Mouse (Mus musculus) monocyte, adult 5-6 weeks (primary cell): Measurements from ENCODE around the gene Ufsp1. TPM values are rescaled to one million over a fixed set of nuclear protein-coding genes. Genes with fewer than 3 reads are reported as not detected.

ENCODE experiments used
- ATAC-seq: fragments of 153-309, 156-312 bp; replicated peaks from 2 replicates; pipeline ENCODE4 v1.8.0; 2017; ENCODE audit warnings: mild to moderate bottlenecking; ENCODE audit not compliant: low TSS enrichment, insufficient number of reproducible peaks, severe bottlenecking, poor library complexity, low FRiP score
- total RNA-seq: library from RNA; stranded (forward); fragments of 200-1000, 200-491, 200-594 nt; gene quantifications from 3 replicates; pipeline ENCODE4 v1.2.3, GENCODE M21; 2017

The Ufsp1 gene
- total RNA-seq, 1 experiment from 2014 or later, result 1.2 TPM

DNA sequence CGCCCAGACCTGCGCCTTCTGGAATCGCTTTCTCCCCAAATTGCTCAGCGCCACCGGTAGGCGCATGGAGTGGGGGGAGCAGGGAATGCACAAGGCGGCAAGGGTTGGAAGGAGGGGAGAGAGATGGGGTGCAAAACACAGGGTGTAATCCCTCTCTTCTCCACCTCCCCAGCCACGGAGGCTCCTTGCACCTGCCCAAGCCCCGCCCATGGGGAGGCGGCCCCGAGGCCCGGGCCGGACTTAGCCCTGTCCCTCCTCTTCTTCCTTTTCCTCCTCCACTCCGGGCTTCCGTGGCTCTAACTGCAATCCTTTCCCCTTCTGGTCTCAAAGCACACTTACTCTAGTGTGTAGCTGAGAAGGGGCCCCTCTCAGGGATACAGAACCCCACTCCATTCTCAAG, 1.1 kb upstream of the Ufsp1 start:
- peak; percentile 36 for ATAC-seq

DNA sequence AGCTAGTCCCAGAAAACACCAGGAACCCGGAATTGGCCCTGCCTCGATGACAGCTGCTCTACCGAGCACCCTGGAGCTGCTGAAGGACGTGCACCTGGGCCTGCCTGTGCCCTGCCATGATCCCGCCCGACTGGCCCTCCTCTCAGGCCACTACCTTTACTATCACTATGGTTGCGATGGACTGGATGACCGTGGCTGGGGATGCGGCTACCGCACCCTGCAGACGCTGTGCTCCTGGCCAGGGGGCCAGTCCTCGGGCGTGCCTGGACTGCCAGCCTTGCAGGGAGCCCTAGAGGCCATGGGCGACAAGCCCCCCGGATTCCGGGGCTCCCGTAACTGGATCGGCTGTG, 290 bp downstream of the Ufsp1 start:
- ATAC-seq, result no peak

DNA sequence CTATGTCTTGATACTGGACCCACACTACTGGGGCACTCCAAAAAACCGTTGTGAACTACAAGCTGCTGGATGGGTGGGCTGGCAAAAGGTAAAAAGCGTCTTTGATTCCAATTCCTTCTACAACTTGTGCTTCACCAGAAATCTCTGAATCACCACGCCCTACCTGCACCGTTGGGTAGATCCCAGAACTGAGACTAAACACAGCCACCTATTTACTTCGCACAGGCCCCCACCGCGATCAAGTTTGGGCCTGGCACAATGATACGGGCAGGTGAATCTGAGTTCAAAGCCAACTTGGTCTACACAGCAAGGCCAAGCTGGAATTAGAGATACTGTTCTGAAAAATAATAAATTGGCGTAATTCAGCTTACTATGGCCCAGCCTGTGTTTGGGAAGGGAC, 867 bp downstream of the Ufsp1 start:
- ATAC-seq, result no peak

DNA sequence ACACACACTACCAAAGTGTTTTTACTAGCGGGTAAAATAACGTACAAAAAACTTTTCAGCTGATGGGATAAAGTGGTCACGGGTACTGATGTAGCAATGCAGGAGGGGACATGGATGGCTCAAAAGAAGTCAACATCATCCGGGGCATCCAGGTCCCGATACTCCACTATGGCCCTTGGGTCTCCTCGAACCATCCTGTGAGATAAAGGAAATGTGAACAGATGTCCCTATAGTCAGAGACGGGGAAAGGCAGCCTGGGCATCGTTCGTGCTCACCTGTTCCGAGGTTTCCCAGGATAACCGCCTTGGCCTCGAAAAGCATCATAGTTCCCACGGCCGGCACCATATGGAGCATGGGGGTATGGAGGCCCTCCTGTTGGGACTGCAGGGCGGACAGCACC, 1.3 kb downstream of the Ufsp1 start:
- ATAC-seq, result no peak

DNA sequence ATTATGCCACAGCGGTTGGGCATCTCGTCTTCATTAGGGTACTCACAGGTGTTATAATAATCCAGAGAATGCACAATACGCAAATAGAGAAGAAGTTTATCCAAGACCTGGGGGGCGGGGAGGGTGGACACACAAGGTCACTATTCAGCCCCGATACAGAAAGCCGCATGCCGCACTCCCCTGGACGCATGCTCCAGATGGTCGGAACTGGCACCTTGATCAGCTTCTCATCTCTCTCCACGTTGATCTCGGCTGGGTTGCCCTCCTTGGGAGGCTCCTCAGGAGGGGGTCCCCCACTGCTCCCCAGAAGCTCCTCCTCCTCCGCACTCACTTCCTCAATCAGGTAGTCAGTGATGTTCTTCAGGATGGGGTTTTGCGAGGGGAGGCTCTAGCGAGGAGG, 2.7 kb downstream of the Ufsp1 start:
- no peak for ATAC-seq

DNA sequence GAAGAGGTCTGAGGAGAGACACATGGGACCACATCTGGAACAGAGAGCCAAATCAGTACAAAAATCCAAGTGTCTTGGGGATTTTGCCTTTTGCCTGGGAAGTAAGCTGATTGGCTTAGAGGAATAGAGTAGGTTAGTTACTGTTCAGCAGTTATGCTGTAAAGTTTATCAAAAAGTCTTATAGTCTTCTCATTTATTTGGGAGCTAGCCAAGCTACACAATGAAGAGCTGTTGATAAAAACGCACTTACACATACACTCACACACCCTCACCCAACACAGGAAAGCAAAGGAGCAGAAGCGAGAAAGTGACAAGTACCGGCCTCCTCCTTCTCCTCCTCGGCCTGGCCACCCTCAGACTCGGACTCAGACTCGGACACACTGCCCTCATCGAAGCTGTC, 4.8 kb downstream of the Ufsp1 start:
- no peak for ATAC-seq

DNA sequence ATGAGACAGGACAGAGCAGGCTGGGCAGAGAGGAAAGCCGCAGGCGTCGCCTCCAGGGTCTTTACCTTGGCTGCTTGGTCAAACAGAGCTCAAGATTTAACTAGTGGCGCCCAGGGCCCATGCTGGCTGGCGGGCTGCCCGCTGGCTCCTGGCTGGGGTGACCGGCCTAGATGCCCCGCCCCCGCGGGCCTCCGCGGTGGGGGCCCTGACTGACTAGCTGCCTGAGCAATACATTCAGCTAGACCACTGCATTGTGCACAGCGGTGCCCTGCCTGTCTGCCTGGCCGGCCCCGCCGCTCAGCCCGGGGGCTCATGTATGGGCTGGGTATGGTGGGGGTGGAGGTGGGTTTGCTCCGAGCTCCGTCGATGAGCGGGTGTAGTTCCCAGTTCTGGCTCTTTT, 6.8 kb downstream of the Ufsp1 start:
- no peak for ATAC-seq

DNA sequence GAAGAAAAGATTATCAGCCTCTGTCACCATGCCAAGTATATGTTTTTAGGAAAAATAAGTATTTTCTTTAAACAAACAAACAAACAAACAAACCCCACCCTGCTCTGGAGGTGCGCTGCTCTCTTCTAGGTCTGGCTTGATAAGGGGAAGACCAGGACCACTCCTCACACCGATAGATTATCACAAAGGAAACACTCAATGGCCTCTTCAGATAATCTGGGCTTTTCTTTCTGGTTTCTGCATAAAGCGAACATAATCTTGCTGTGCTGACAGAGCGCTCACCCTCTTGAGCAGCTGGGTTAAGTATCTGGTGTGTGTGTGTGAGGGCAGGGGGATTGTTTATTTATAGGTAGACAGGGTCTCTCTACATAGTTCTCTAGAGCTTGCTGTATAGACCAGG, 9.2 kb downstream of the Ufsp1 start:
- no peak for ATAC-seq

DNA sequence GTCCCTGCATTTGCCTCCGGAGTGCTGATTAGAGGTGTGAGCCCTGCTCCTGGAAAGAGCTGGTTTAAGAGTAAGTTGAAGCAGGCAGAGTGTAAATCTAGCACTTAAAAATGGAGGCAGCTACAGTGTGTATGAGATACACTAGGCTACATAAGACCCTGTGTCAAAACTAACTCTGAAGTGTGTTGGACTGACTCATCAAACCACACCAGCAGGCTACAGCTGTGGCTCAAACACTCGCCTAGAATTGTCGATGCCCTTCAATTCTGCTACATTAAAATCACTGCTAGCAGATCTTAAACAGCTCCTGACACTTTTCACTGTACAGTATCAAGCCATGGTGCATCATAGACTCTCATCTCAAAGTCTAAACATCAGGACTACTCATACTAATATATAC, 9.7 kb downstream of the Ufsp1 start:
- ATAC-seq, result no peak

DNA sequence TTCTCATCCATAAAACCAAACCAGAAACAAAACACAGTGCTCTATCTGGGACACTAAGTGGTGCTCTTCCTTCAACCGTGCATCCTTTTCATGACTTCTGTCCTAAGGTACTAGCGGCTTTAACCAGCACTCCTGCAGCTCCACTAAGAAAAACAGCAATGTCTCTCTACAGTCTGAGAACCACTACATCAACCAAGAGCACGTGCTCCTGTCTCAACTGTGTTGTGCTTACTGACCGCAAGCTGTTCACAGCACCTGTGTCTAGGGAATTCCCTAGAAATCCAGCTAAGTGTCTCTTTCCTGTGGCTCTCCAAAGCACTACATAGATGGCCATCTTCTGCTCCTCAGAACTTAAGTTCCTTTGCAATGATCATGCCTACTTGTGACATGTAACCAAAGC, 10.4 kb downstream of the Ufsp1 start:
- no peak for ATAC-seq

DNA sequence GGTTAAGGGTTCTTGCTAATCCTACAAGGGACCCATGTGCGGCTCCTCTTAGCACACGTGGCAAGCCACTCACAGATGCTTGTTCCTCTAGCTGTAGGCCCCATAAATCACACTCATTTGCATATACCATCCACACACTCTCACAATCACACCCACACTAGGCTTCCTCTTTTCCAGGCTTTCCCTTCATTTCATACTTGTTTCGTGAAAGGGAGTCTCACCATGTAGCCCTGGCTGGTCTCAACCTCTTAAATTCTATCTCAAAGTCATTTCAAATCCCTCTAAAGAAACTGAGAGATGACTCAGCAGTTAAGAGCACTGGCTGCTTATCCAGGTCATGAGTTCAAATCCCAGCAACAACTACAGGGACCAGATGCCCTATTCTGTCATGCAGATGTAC, 11.4 kb downstream of the Ufsp1 start:
- ATAC-seq, result 0 out of 2 replicates have a peak, but pooled peaks have one; percentile 23

DNA sequence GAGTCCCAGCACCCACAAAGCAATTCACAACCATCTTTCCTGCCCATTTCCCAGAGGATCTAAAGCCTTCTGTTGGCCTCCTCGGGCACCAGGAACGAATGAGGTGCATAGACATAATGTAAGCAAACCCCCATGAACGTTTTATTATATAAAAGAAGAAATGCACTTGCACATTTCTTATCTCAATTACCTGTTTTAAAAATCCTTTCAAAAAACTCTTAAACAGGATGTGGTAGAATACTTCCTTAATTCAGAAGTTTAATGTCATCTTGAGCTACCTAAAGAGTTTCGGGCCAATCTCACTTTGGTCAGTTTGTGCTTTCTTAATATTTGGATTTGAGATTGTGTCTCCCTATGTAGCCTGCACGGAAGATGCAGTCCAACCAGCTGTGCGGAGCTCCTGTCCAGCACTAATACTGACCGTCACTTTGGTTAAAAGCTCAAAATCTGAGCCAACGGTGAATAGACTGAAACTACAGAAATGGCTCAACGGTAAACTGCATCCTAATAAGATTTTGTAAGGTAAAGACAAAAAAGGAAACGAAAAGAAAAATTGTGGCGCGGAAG, 12.1 kb downstream of the Ufsp1 start:
- no peak for ATAC-seq

DNA sequence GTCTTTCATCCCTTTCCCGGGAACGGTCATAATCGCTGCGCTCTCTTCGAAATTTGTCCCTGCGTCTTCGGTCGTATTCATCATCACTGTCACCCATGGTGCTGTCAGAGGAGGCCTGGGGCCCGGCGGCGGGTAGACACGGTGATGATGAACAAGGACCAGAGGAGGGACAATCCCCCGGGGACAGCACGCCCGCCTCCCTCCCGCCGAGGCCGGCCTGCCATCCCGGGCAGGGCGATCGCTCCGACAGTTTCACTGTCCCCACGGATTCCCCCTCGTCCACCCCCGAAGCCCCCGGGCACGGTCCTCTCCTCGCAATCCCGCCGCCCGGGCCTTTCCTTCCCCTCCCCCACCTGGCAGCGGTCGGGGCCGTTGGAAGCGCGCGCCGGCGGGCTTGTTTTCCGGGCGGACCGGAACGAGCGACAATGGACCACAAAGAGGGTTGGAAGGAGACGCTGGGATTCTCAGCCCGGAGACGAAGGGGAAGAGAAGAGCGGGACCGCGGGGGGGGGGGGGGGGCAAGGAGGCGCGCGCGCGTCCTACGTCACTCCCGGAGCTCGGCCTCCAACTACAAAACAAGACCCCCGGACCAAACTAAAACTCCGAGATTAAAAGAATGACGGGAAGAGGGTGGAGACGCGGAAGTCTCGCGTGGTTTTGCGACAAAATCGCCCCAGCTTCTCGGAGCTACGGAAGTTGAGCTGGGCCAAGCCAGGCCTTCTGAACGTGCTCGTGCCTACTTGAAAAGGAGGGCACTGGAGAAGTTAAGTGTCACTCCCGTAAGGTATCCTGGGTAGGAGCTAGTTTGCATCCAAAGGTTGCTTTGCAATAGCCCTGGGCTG, 12.9 kb downstream of the Ufsp1 start, which contains the start of gene Srrt:
Gene Srrt, minus strand, starts transcription at position 604 of the 842 bp plus-strand sequence.
- peak; percentile 84 for ATAC-seq

DNA sequence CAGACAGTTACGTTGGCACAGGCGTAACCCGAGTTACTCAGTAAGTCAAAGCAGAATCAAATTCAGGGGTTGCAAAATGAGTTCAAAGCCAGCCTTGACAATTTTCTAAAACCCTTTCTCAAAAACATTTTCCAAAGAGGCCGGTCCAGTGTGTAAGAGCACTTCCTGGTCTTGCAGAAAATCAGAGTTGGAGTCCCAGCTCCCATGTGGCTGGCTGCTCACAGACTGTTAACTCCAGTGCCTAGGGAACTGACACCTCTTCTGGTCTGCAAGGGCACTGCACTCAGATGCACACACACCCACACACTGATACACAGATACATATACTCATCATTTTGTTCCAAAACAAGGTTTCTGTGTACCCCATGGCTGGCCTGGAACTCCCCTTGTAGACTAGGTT, 13.9 kb downstream of the Ufsp1 start:
- ATAC-seq, result no peak

DNA sequence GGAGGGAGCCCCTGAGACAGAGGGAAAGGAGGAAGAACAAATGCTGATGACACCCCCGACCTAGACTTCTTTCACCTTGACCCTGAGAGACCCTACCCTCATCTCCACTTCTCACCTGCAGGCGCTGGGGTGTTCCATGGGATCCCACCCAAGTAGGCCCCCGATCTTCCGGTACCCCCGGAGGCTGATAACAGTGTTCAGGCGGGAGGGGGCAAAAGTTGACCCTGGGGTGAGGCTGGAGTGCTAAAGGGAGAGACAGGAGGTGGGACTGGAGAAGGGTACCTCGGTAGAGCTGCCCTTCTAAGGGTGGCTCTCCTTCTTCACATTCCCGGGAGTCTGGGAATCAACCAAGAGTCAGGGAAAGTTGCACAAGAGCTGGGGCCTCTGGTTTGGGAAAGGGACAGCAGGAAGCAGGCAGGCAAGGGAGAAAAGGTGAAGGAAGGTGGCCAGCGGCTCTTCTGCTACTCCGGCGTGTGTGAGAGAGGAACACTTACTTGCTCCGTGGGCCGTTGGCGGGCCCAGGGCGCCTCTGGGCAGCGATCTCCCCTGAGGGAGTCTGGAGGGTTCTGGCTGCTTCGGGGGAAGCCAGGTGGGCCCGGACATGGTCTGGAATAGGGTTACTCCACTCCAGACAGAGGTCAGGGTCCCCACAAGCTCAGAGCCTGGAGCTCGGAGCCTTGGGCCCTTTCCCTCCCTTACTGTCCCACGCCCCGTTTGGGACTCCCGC, 19.2 kb downstream of the Ufsp1 start:
- ATAC-seq, result no peak

DNA sequence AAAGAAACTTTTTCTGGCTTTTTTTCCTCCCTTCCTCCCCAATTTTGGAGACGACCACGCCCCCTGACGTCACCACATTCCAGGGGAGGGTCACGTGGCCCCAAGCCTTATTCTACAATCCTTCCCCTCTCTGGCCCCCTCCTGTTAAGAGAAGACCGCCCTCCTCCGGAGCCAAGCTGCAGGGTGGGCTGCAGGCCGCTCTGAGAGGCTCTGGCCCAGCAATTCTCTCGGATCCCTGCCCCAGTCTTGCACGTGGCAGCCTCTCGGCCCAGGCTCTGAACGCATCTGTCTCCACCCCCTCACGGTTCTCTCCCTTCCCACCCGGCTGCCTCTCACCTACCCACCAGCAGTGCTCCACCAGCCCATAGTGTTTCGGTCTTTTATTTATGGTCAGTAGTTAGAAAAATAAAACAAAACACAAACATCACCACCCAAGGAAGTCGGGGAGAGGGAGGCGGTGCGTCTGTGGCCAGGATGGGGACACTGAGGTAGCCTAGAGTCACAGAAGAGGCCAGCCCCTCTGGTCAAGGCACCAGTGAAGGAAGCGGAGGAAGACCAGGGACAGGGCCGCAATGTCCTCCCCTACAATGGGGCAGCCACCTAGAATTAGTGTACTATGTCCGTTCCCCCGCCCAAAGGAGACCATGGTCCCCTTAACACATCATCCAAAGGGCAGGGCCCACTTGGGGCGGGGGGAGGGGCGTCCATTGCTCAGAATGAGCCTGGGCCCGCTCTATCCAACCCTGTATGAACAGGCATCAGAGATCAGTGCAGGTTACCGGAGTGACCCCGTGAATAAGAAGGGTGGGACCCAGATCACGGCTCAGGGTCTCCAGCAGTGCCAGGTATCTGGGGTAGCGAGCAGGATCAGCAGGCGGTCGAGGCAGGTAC, 20.0 kb downstream of the Ufsp1 start, which contains the start of gene Trip6:
Gene Trip6, minus strand, starts transcription at position 212 of the 891 bp plus-strand sequence.
- ATAC-seq, result no peak

DNA sequence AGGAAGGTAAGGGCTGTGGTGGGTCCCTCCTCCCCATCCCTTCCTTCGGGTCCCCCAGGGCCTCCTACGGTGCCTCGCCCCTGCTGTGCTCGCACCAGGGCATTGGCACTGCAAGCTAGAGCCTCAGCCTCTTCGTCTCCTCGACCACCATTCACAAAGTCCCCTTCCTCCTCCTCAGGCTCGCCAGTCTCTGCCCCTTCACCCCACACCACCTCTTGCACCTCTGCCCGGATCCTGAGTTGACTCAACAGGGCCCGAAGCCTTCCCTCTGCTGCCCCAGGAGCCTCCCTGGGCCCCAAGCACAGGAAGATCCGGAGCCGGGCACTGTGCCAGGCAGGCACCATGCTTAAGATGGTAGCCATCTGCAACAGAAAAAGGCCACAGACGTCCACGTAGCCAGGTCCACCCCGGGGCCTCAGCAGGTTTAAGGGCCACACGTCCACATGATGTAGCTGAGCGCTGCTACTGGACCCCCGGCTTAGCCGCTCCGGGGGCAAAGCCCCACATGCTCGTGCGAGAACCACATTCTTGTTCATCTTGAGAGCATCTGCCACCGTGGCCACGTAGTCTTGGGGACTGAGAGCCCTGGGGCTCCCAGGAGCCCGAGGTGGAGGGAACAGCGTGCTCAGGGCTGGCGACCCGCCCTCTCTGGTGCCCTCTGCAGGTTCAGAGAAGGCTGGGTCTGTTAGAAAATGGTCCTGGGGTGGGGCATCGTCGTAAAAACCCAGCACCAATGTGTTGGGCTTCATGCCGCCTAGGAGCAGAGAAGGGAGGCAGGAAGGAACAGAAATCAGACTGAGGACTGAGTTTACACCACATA, 20.9 kb downstream of the Ufsp1 start:
- ATAC-seq, result peak; percentile 29; the same call in 1 of the 2 replicates

DNA sequence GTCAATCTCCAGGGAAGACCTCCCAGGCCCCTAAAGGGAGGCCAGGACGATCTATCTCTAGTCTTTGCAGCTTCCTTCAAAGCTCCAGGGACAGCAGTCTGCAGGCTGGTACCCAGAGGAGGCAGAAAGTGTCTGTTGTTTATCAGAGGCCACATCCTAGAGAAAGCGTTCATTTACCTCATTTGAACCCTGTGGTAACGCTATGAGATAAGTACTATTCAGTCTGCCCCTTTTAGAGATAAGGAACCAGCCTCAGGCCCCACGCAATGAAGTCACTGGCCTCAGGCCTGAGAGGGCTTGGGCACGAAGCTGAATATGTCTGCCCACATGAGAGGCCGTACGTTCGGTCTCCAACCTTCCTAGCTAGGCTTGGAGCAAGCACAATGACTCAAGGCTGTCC, 22.9 kb downstream of the Ufsp1 start:
- ATAC-seq, result no peak
